Mouse (Mus musculus): Measurements from ENCODE around the gene Chn2.

DNA sequence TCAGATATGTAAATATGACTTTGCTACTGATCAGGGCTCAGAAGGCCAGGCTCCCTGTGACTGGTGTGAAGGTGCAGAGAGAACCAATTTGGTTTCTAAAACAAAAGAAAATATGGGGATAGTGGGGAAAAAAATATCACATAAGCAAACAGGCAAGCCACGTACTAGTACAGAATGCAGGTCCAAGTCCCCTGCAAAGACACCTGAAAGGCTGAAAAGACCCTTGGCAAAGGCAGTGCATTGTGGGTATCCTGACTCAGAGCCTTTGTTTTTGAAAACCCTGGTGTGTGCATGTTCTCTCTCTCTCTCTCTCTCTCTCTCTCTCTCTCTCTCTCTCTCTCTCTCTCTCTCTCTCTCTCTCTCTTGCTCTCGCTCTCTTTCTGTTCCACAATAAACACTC is 80.1 kb downstream of the Chn2 start:
- TF ChIP-seq CTCF (conservative IDR thresholded peaks at IDR 0.05; ENCODE audit: low read length) (no peak), NANOG (IDR thresholded peaks at IDR 0.05; ENCODE audit: borderline replicate concordance, low read length) (no peak), POU5F1 (IDR thresholded peaks at IDR 0.05; ENCODE audit: borderline replicate concordance, low read length) (no peak)

Data from E14TG2a.4 (cell line).